Mouse (Mus musculus) small intestine, adult 2 months (tissue): ENCODE results near the gene Wdfy1. TPM values are rescaled to one million over a fixed set of nuclear protein-coding genes. Genes with fewer than 3 reads are reported as not detected.

Experiments used
- H3K27ac ChIP-seq: fragments of 200-500 bp; 2 replicates; pipeline ENCODE4 v1.5.1; 2012; ENCODE audit warnings: low read depth, low read length, control low read depth, inconsistent platforms; ENCODE audit not compliant: insufficient read depth
- H3K27me3 ChIP-seq: fragments of 200-500 bp; 2 replicates; pipeline ENCODE4 v1.6.1; 2012; ENCODE audit warnings: mild to moderate bottlenecking, moderate library complexity, low read length, inconsistent platforms; ENCODE audit not compliant: control insufficient read depth, insufficient read depth
- H3K36me3 ChIP-seq: fragments of 200-500 bp; 2 replicates; pipeline ENCODE4 v1.6.1; 2012; ENCODE audit warnings: mild to moderate bottlenecking, low read length, control low read depth, inconsistent platforms; ENCODE audit not compliant: control insufficient read depth, insufficient read depth
- H3K4me1 ChIP-seq: fragments of 200-500 bp; 2 replicates; pipeline ENCODE4 v1.6.1; 2012; ENCODE audit warnings: low read length, inconsistent platforms, mixed read lengths; ENCODE audit not compliant: control insufficient read depth, insufficient read depth, insufficient read length
- H3K4me3 ChIP-seq: fragments of 200-500 bp; 2 replicates; pipeline ENCODE4 v1.5.1; 2012; ENCODE audit warnings: low read depth, mild to moderate bottlenecking, control low read depth, inconsistent platforms, low read length, moderate library complexity
- CTCF ChIP-seq: fragments of 200-500 bp; IDR thresholded peaks from 2 replicates; pipeline ENCODE4 v1.5.1; 2012; ENCODE audit warnings: low read depth, mild to moderate bottlenecking, control low read depth, inconsistent platforms, low read length, moderate library complexity, mixed read lengths; ENCODE audit not compliant: insufficient replicate concordance, insufficient read length; ENCODE audit errors: extremely low read depth
- POLR2A ChIP-seq: fragments of 200-500 bp; IDR thresholded peaks from 2 replicates; pipeline ENCODE4 v1.6.1; 2012; ENCODE audit warnings: low read depth, mild to moderate bottlenecking, control low read depth, inconsistent platforms, low read length, moderate library complexity
- WGBS: fragments of 180-500 bp; shearing (Covaris S2); methylation state at CpG from one replicate; pipeline ENCODE4 v1.1.7; 2018; 5-methylcytosine and 5-hydroxymethylcytosine counted together
- polyA plus RNA-seq: library from polyadenylated mRNA; depleted of rRNA; stranded (reverse); fragments of >200 nt; gene quantifications from 2 replicates; pipeline ENCODE4 v1.2.3, GENCODE M21; 2012

The Wdfy1 gene
- polyA plus RNA-seq, 1 experiment, result 68.7 TPM

DNA sequence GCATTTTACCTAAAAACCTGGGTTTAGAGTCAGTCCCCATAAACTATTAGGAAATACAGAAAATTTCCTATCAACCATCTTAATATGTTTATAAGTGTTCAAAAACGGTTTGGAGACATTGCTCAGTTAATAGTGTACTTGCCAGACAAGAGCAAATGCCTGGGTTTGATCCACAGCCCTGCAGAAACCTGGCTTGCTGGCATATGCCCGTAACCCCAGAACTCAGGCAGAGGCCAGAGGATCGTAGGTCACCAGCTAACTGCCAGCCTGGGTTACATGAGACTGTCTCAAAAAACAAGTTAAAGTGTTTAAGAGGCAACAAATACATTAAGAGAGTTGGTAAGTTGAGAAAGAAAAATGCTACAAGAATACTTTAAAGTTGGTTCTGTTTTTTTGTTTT is 21.0 kb downstream of the Wdfy1 start:
- Histone ChIP-seq H3K4me1 (peaks cover 31% of the 10 kb centered on the region), H3K27me3 (no peaks in the 10 kb centered on the region), H3K27ac (no peak overlapping the region), H3K36me3 (no peaks in the 10 kb centered on the region), H3K4me3 (no peak overlapping the region)
- 85% methylated on average over 3 of the region's 3 CpGs for WGBS
- no peak for TF ChIP-seq POLR2A
- no peak for TF ChIP-seq CTCF

DNA sequence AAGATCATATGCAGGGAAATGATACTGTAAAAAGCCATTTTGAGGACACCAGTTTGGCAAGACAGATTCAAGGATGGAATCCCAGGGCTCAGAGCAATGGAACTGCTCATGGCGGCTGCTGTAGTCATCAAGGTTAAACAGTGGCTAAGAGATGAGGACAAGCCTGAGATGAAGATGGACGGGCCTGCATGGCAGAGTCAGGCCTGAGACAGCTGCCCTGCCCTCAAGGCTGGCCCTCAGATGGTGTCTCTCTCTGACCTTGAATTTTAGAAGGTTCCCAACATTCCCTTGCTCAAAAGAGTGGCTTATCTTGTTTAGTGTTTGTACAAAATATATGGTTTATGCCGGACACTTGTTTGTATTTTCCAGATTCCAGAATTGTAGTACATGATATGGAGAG is 22.5 kb downstream of the Wdfy1 start:
- Histone ChIP-seq H3K36me3 (no peaks in the 10 kb centered on the region), H3K27me3 (no peaks in the 10 kb centered on the region), H3K27ac (no peak overlapping the region), H3K4me3 (no peak overlapping the region), H3K4me1 (peaks cover 24% of the 10 kb centered on the region)
- WGBS, result 89% methylated on average over 3 of the region's 3 CpGs
- TF ChIP-seq POLR2A (no peak), CTCF (no peak)

DNA sequence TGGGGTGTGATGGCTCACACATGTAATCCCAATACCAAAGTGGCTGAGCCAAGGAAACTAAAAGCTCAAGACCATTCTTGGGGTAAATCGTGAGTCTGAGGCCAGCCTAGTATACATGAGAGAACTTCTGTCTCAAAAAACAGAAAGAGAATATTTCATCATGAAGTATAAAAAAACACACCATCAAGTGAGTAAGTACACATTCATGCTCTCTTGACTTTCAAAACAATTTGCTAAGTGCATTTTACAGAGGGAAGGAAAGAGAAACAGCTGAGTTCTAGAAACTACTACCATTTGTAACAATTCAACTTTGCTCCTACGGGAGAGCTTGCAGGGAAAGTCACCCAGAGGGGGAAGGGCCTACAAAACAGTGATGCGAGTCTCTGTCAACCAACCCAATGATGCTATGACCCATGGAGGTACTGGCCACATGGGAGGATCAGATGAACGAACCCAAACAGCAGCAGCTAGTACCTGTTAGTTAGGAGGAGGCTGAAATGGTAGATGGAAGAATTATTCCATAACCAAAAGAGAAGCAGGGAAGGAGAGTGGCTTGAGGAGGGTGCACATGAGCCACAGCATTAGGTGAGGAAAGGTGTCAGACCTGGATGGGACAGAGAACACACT is 23.1 kb downstream of the Wdfy1 start:
- TF ChIP-seq CTCF, result no peak
- H3K36me3 ChIP-seq, result no peaks in the 10 kb centered on the region
- no peak overlapping the region for H3K4me3 ChIP-seq
- H3K27ac ChIP-seq, result peak overlapping the region; percentile 65
- H3K27me3 ChIP-seq, result no peaks in the 10 kb centered on the region
- 67% methylated on average over 4 of the region's 4 CpGs for WGBS
- H3K4me1 ChIP-seq, result peaks cover 24% of the 10 kb centered on the region

- 59% methylated on average over 7 of the region's 7 CpGs for WGBS
- Histone ChIP-seq H3K4me1 (peaks cover 24% of the 10 kb centered on the region), H3K27me3 (no peaks in the 10 kb centered on the region), H3K27ac (peak overlapping the region; percentile 65), H3K4me3 (no peak overlapping the region), H3K36me3 (no peaks in the 10 kb centered on the region)
- no peak for TF ChIP-seq POLR2A
- no peak for TF ChIP-seq CTCF
These were observed 23.8 kb downstream of the Wdfy1 start for GRCm38 (mm10) chr1:79752015-79752695.

GRCm38 (mm10) chr1:79751186-79751585 is 24.8 kb downstream of the Wdfy1 start:
- TF ChIP-seq POLR2A (no peak), CTCF (no peak)
- no peaks in the 10 kb centered on the region for H3K36me3 ChIP-seq
- no peaks in the 10 kb centered on the region for H3K27me3 ChIP-seq
- 44% methylated on average over 5 of the region's 5 CpGs for WGBS
- peaks cover 21% of the 10 kb centered on the region for H3K4me1 ChIP-seq
- H3K27ac ChIP-seq, result peak overlapping the region; percentile 31
- H3K4me3 ChIP-seq, result no peak overlapping the region

DNA sequence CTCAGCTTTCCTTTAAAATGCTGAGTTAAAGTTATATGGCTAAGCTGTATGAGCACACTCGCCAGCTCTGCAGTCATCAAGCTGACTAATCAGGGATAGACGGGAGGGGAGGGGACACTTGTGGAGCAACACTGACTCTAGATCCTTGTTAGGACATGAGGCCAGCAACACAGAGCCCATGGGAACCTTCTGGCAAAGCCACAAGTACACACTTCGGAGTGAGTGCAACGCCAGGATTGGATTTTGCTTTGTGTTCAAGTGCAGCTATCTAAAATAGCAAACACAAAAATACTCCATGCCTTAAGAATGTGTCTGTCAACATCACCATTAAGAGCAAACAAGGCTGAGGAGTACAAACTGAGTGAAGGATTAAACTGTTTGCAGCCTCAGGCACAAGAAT is 29.9 kb downstream of the Wdfy1 start:
- Histone ChIP-seq H3K4me3 (no peak overlapping the region), H3K27ac (peak overlapping the region; percentile 33), H3K4me1 (peaks cover 2% of the 10 kb centered on the region; the same call in 1 of the 2 replicates), H3K36me3 (no peaks in the 10 kb centered on the region), H3K27me3 (no peaks in the 10 kb centered on the region)
- WGBS, result 59% methylated on average over 4 of the region's 4 CpGs
- TF ChIP-seq CTCF (no peak), POLR2A (no peak)

GRCm38 (mm10) chr1:79743385-79743784 is 32.6 kb downstream of the Wdfy1 start:
- H3K27me3 ChIP-seq, result no peaks in the 10 kb centered on the region
- peaks cover 15% of the 10 kb centered on the region for H3K36me3 ChIP-seq
- no peak overlapping the region for H3K4me3 ChIP-seq
- H3K4me1 ChIP-seq, result peaks cover 4% of the 10 kb centered on the region; the same call in 1 of the 2 replicates
- 89% methylated on average over 1 of the region's 1 CpGs for WGBS
- TF ChIP-seq CTCF, result no peak
- TF ChIP-seq POLR2A, result no peak
- H3K27ac ChIP-seq, result no peak overlapping the region

DNA sequence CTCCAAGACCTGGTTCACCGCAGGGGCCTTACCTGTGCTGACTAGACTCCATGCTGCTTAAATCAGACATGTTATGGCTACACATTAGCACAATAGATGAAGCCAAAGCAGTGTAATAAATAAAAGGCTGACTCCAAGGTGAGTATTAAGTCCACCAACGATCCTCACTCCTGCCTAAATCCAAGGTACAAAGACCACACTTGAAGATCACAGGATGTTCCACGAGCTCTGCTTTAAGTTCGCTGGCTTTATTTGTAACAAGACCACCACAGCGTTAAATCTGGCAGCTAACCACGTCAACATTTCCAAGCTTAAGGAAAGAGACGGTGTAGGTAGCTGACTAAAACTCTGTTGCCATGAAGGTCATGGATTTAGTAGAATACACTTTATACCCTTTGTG is 33.0 kb downstream of the Wdfy1 start:
- Histone ChIP-seq H3K4me3 (no peak overlapping the region), H3K27ac (no peak overlapping the region), H3K4me1 (peaks cover 4% of the 10 kb centered on the region; the same call in 1 of the 2 replicates), H3K36me3 (peaks cover 17% of the 10 kb centered on the region), H3K27me3 (no peaks in the 10 kb centered on the region)
- TF ChIP-seq CTCF (no peak), POLR2A (no peak)
- WGBS, result 92% methylated on average over 7 of the region's 7 CpGs
